Mouse (Mus musculus) forebrain, embryonic 15.5 days (tissue): ENCODE results near the gene Fbxl13. TPM values are rescaled to one million over a fixed set of nuclear protein-coding genes. Genes with fewer than 3 reads are reported as not detected.

Experiments used
- ATAC-seq: fragments of 200-750 bp; cut with Nextera tagmentation; replicated peaks from 2 replicates; pipeline ENCODE4 v1.8.0; 2017; ENCODE audit warnings: mild to moderate bottlenecking, moderate TSS enrichment, moderate library complexity
- H3K27ac ChIP-seq: fragments of 300-500 bp; sonication (generic); replicated peaks from 2 replicates; pipeline ENCODE4 v1.5.1; 2015; ENCODE audit warnings: mild to moderate bottlenecking, inconsistent platforms
- H3K27me3 ChIP-seq: fragments of 300-500 bp; sonication (generic); 2 replicates; pipeline ENCODE4 v1.6.1; 2015; ENCODE audit warnings: inconsistent platforms
- H3K36me3 ChIP-seq: fragments of 300-500 bp; sonication (generic); 2 replicates; pipeline ENCODE4 v1.6.1; 2015; ENCODE audit warnings: mild to moderate bottlenecking, inconsistent platforms
- H3K4me1 ChIP-seq: fragments of 300-500 bp; sonication (generic); 2 replicates; pipeline ENCODE4 v1.6.1; 2015; ENCODE audit warnings: inconsistent platforms
- H3K4me2 ChIP-seq: fragments of 300-500 bp; sonication (generic); replicated peaks from 2 replicates; pipeline ENCODE4 v1.6.1; 2015; ENCODE audit warnings: mild to moderate bottlenecking, inconsistent platforms
- H3K4me3 ChIP-seq: fragments of 300-500 bp; sonication (generic); 2 replicates; pipeline ENCODE4 v1.5.1; 2015; ENCODE audit warnings: mild to moderate bottlenecking, inconsistent platforms
- H3K9ac ChIP-seq: fragments of 300-500 bp; sonication (generic); replicated peaks from 2 replicates; pipeline ENCODE4 v1.6.1; 2015; ENCODE audit warnings: mild to moderate bottlenecking, inconsistent platforms
- H3K9me3 ChIP-seq: fragments of 300-500 bp; sonication (generic); 2 replicates; pipeline ENCODE4 v1.6.1; 2016; ENCODE audit warnings: inconsistent platforms
- WGBS: fragments of 180-500 bp; shearing (Covaris S2); methylation state at CpG from one replicate; pipeline ENCODE4 v1.1.7; 2015; ENCODE audit warnings: mixed read lengths; 5-methylcytosine and 5-hydroxymethylcytosine counted together
- polyA plus RNA-seq: library from polyadenylated mRNA; unstranded; fragments of >200 nt; fragmentation: Nextera tagmentation; extraction: Ambion mirVana; gene quantifications from 2 replicates; pipeline ENCODE4 v1.2.1, GENCODE M21; 2015

Gene Fbxl13
- polyA plus RNA-seq, 1 experiment from 2014 or later: 0.34 TPM

- no peaks in the 10 kb centered on the region for H3K9me3 ChIP-seq
- no peak overlapping the region for H3K4me3 ChIP-seq
- no peaks in the 10 kb centered on the region for H3K27me3 ChIP-seq
- H3K27ac ChIP-seq: no peak overlapping the region
- H3K4me1 ChIP-seq: peaks cover 4% of the 10 kb centered on the region; the same call in 1 of the 2 replicates
- no peak overlapping the region for H3K4me2 ChIP-seq
- WGBS: 84% methylated on average over 12 of the region's 12 CpGs
- ATAC-seq: no peak
- H3K36me3 ChIP-seq: 0 out of 2 replicates have a peak, but pooled peaks cover 2% of the 10 kb centered on the region
- no peak overlapping the region for H3K9ac ChIP-seq
Observed at GRCm38 (mm10) chr5:21675019-21675418, 29.6 kb upstream of the Fbxl13 start.

DNA sequence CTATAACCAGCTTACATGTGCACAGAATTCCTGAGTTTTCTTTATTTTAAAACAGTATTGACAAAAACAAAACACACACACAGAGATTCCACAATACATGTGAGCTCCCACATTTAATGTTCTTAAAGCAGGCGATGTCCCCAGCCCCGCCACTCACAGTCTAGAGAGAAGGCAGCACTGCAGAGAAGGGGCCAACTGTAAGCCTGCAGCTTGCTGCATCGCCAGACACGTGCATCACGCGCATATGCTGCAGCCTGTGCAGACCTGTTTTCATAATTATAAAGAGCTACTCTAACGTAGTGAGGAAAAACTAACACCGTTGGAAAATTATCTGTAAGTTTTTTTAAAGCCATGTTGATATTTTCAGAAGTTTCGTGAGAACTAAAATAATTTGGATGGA lies 28.3 kb upstream of the Fbxl13 start:
- ATAC-seq: no peak
- Histone ChIP-seq H3K4me1 (peaks cover 4% of the 10 kb centered on the region; the same call in 1 of the 2 replicates), H3K9me3 (no peaks in the 10 kb centered on the region), H3K4me2 (no peak overlapping the region), H3K4me3 (no peak overlapping the region), H3K27ac (no peak overlapping the region), H3K36me3 (0 out of 2 replicates have a peak, but pooled peaks cover 2% of the 10 kb centered on the region), H3K9ac (no peak overlapping the region), H3K27me3 (no peaks in the 10 kb centered on the region)
- 75% methylated on average over 9 of the region's 9 CpGs for WGBS

DNA sequence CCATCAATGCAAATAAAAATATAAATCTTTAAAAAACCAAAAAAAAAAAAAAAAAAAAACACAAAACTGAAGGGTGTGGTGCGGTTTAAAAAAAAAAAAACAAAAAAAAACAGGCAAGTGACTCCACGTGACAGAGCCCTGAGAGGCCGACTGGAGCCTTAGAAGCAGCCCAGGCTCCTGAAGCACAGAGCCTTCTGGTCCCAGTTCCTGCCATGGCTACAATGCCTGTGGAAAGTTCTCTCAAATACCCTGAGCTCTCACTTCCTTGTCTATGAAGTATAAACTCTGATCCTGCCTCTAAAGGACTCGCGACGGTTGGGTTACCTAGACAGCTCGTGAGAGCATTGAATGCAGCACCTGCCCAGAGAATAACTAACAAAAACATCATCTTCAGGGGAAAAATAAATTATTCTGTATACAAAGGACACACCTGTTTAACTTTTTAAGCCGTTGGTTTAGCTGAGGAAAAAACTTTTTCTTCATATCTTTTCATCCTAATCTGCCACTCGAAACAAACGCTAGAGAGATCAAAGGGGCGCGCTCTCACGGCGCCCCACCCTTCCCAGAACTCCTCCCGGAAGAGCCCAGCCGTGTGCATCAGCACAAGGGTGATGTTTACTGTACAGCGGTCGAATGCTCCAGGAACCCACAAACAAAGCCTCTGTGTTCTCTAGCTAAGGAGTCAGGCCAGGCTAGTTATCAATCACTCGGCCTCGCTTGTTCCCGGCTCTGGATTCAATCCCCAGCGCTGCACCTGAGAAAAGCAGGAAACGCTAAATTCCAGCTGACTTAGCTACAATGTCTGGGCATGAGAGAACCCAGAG lies 27.6 kb upstream of the Fbxl13 start:
- no peaks in the 10 kb centered on the region for H3K9me3 ChIP-seq
- H3K4me3 ChIP-seq: no peak overlapping the region
- no peak overlapping the region for H3K4me2 ChIP-seq
- H3K9ac ChIP-seq: no peak overlapping the region
- H3K36me3 ChIP-seq: 0 out of 2 replicates have a peak, but pooled peaks cover 2% of the 10 kb centered on the region
- ATAC-seq: no peak
- H3K27me3 ChIP-seq: no peaks in the 10 kb centered on the region
- WGBS: 54% methylated on average over 23 of the region's 23 CpGs
- no peak overlapping the region for H3K27ac ChIP-seq
- peaks cover 4% of the 10 kb centered on the region; the same call in 1 of the 2 replicates for H3K4me1 ChIP-seq

DNA sequence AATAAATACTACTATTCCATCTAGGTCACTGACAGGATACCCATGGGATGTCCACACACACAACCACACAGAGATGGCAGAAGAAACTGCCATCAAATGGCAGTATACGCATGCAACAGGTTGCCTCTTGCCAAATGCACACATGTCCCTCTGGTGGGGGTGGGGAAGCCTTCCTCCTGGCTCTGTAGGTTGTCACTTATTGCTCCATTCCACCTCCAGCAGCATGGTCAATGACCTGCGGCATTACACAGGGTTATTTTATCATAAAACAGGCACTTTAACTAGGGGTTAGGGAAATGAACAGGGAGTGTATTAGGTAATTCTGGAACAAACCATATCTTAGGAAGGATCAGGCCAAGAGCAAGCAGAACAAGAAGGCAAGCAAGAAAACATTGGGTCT lies 23.9 kb upstream of the Fbxl13 start:
- Histone ChIP-seq H3K9ac (no peak overlapping the region), H3K4me3 (no peak overlapping the region), H3K4me2 (no peak overlapping the region), H3K36me3 (peaks cover under 1% of the 10 kb centered on the region; the same call in 1 of the 2 replicates), H3K27me3 (no peaks in the 10 kb centered on the region), H3K27ac (no peak overlapping the region), H3K9me3 (no peaks in the 10 kb centered on the region), H3K4me1 (peaks cover 4% of the 10 kb centered on the region; the same call in 1 of the 2 replicates)
- WGBS: 97% methylated on average over 2 of the region's 2 CpGs
- no peak for ATAC-seq

DNA sequence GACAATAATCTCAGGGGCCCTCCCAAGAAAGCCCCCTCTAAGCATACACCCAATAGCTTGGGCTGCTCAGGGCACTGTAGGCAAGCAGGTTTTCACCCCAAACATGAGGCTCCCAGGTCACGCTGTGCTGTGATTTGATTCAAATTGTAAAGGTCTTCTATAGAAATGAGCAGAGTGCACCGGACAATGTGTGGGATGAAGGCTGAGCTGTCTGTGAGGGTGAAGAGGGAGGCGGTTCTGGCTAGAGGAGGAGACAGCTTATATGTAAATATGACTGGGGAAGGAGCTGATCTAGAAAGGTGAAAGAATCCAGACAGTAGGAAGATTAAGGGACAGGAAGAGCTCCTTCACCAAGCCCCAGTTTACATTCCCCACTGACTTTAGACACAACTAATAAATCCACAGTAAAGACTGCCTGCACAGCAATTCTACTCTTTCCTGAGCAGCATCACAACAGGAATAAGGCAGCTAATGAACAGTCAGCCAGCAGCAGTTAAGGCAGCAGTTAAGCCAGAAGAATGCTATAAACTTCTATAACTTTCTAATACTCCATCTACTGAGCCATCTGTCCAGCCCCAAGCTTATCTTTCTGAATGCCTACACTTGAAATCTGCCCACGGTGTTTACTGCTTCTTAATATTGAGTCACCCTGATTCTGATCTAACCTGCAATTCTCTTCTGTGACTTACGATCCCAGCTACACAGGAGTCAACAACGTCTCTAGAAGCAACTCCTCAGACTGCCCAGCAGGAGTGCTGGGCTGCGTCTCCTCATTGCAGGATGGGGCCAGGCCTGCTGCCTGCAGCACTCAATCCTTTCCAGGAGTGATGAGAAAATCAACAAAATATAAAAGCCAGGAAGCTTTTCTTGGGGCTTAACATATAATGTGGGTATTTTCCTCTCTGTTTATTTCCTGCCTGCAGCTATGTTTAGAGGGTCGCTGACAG lies 22.0 kb upstream of the Fbxl13 start:
- no peak for ATAC-seq
- no peaks in the 10 kb centered on the region for H3K4me1 ChIP-seq
- H3K9me3 ChIP-seq: no peaks in the 10 kb centered on the region
- H3K4me3 ChIP-seq: no peak overlapping the region
- H3K27ac ChIP-seq: no peak overlapping the region
- peaks cover 11% of the 10 kb centered on the region; the same call in 1 of the 2 replicates for H3K36me3 ChIP-seq
- 65% methylated on average over 8 of the region's 8 CpGs for WGBS
- no peaks in the 10 kb centered on the region for H3K27me3 ChIP-seq
- H3K9ac ChIP-seq: no peak overlapping the region
- no peak overlapping the region for H3K4me2 ChIP-seq

DNA sequence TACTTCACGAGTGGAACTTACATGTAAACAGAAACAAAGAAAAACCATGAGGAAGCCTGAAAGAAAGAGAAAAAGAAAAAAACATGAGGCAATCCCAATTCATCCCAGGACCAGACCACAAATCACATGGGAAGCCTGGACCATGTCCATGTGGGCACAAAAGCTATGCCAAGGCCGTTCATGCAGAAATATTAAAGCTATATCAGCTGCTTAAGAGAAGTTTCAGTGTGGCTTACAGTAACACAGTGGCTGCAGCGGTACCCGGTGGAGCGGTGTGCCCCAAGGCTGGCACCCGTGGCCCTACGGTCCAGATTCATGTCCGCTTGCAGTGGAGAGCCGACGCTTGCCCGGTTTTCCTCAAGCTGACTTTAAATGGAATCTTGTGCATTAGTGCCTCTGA lies 17.6 kb upstream of the Fbxl13 start:
- H3K4me3 ChIP-seq: no peak overlapping the region
- H3K36me3 ChIP-seq: peaks cover 46% of the 10 kb centered on the region
- ATAC-seq: no peak
- H3K27ac ChIP-seq: no peak overlapping the region
- no peak overlapping the region for H3K4me2 ChIP-seq
- H3K4me1 ChIP-seq: peaks cover 18% of the 10 kb centered on the region
- no peaks in the 10 kb centered on the region for H3K27me3 ChIP-seq
- WGBS: 71% methylated on average over 11 of the region's 11 CpGs
- H3K9ac ChIP-seq: no peak overlapping the region
- no peaks in the 10 kb centered on the region for H3K9me3 ChIP-seq

DNA sequence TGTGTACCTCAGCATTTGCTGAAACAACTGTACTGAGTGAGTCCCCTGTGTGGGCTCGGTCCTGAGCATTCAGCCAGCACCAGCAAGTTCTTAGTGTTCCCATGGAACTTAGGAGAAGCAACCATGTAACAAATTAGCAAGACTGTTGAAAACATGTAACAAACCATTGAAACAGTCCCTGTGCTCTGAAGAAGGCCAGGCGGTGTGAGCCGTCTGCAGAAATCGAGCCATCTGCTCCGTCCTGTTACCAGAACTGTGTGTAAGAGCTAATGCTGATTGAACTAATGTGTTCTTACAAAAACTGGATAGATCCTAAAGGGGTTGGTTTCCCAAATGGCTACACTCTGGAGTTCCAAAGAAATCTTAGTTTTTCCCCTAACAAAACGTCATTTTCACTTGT lies 15.4 kb upstream of the Fbxl13 start:
- no peaks in the 10 kb centered on the region for H3K9me3 ChIP-seq
- H3K27me3 ChIP-seq: no peaks in the 10 kb centered on the region
- no peak overlapping the region for H3K4me2 ChIP-seq
- no peak overlapping the region for H3K4me3 ChIP-seq
- no peak overlapping the region for H3K9ac ChIP-seq
- H3K36me3 ChIP-seq: peaks cover 60% of the 10 kb centered on the region
- 50% methylated on average over 6 of the region's 6 CpGs for WGBS
- peak overlapping the region; percentile 46 for H3K27ac ChIP-seq
- H3K4me1 ChIP-seq: peaks cover 18% of the 10 kb centered on the region
- ATAC-seq: peak; percentile 57

DNA sequence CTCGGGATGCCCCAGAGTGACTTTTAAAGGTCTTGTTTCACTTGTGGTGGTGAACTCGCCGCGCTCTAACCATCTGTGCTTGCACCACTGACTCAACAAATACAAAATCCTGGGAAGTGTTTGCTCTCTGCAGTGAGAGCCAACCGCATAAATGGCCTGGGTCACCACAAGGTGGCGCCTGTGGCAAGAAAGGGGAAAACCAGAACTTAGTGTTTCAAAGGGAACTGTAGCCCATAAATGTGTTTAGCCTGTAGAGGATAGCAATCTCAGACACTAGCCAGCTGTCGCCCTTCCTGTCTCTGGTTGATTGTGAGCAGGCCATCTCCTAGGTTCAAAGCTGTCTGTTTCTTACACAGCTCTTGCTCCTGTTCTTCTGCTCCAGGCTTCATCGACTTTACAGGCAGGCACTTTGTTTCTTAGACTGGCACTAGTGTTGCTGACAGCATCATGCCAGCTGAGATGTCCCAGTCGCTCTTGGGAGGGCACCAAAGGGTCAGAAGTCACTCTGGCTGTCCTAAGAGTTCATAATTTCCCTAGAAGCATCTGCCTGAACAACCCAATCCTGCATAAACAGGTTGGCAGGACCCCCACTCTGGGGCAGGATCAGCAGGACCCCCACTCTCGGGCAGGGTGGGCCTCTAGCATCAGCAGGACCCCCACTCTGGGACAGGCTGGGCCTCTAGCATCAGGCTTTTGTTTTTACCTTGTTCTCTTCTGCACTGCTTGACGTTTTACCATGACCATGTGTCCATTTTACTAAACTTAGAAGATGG lies 13.4 kb upstream of the Fbxl13 start:
- Histone ChIP-seq H3K27me3 (no peaks in the 10 kb centered on the region), H3K27ac (no peak overlapping the region), H3K4me1 (peaks cover 18% of the 10 kb centered on the region), H3K36me3 (peaks cover 64% of the 10 kb centered on the region), H3K4me2 (no peak overlapping the region), H3K9ac (no peak overlapping the region), H3K4me3 (no peak overlapping the region), H3K9me3 (no peaks in the 10 kb centered on the region)
- 53% methylated on average over 11 of the region's 11 CpGs for WGBS
- ATAC-seq: peak; percentile 63

DNA sequence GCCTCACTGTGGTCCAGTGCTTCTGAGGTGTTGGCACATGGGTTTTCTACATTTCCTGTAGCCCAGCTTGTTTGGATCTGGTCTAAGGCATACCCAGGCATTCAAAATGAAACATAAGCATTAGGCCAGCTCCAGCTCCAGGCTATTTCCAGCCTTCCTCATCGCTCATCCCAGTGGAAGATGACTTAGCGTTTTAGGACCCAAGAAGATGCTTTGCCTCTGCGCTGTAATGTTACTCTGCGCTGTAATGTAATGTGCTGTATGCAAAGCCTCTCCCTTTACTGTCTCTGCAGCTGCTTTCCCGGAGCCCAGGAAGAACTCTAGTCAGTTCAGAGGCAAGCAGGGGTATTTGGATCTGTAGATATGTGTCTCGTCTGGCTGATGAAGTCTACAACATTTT lies 12.6 kb upstream of the Fbxl13 start:
- H3K9ac ChIP-seq: no peak overlapping the region
- WGBS: 84% methylated on average over 6 of the region's 6 CpGs
- H3K4me2 ChIP-seq: no peak overlapping the region
- no peak for ATAC-seq
- H3K4me1 ChIP-seq: peaks cover 18% of the 10 kb centered on the region
- no peak overlapping the region for H3K27ac ChIP-seq
- no peaks in the 10 kb centered on the region for H3K27me3 ChIP-seq
- H3K9me3 ChIP-seq: no peaks in the 10 kb centered on the region
- H3K36me3 ChIP-seq: peaks cover 67% of the 10 kb centered on the region
- H3K4me3 ChIP-seq: no peak overlapping the region

GRCm38 (mm10) chr5:21656912-21657311 lies 11.5 kb upstream of the Fbxl13 start:
- no peak for ATAC-seq
- 89% methylated on average over 9 of the region's 9 CpGs for WGBS
- Histone ChIP-seq H3K36me3 (peaks cover 70% of the 10 kb centered on the region), H3K27me3 (no peaks in the 10 kb centered on the region), H3K4me1 (peaks cover 18% of the 10 kb centered on the region), H3K9me3 (no peaks in the 10 kb centered on the region), H3K4me2 (no peak overlapping the region), H3K9ac (no peak overlapping the region), H3K27ac (no peak overlapping the region), H3K4me3 (no peak overlapping the region)

DNA sequence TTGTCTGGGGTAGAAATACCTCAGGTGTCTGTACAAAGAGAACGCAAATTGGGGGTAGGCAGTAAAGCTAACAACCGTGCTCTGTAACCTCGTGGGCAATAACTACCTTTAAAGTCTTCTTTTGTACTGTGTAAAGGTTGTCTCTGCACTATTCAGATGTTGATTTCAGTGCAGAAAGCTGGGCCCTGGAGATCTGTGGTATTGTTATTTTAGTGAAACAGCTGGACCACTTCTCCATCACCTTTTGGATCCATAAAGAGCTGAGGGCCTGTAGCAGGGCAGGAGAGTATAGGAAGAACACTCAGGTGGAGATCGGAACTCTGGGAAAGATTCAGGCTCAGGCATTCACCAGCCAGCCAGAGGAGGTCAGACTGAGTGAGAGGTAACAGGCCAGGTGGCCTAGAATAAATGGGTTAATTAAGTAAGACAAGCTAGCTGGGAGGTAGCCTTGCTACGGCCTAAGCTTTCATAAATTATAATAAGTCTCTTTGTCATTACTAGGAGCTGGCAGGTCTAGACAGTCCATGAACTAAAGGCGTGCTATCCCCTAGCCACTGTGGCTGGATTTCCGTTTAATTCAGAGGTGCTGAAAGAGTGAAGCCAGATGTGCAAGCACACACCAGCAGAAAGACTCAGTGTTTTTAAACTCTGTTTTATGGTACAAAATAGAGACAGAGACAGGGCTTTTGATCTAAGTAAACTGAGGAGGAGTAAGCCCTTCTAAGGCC lies 6.6 kb upstream of the Fbxl13 start:
- no peaks in the 10 kb centered on the region for H3K27me3 ChIP-seq
- no peak overlapping the region for H3K9ac ChIP-seq
- H3K4me2 ChIP-seq: no peak overlapping the region
- H3K36me3 ChIP-seq: peaks cover 68% of the 10 kb centered on the region
- peaks cover 11% of the 10 kb centered on the region for H3K4me1 ChIP-seq
- no peak overlapping the region for H3K4me3 ChIP-seq
- 88% methylated on average over 7 of the region's 7 CpGs for WGBS
- H3K27ac ChIP-seq: no peak overlapping the region
- ATAC-seq: no peak
- H3K9me3 ChIP-seq: no peaks in the 10 kb centered on the region
